Mouse (Mus musculus) midbrain, embryonic 12.5 days (tissue): ENCODE results near the gene Kcnk3. TPM values are rescaled to one million over a fixed set of nuclear protein-coding genes. Genes with fewer than 3 reads are reported as not detected.

Source experiments
- ATAC-seq: fragments of 200-750 bp; cut with Nextera tagmentation; 2 replicates; pipeline ENCODE4 v1.8.0; 2017; ENCODE audit warnings: low read depth, moderate TSS enrichment, moderate library complexity; ENCODE audit not compliant: low FRiP score
- H3K27ac ChIP-seq: fragments of 300-500 bp; sonication (generic); replicated peaks from 2 replicates; pipeline ENCODE4 v1.5.1; 2016; ENCODE audit warnings: mild to moderate bottlenecking
- H3K27me3 ChIP-seq: fragments of 300-500 bp; sonication (generic); 2 replicates; pipeline ENCODE4 v1.6.1; 2016; ENCODE audit warnings: mild to moderate bottlenecking
- H3K36me3 ChIP-seq: fragments of 300-500 bp; sonication (generic); 2 replicates; pipeline ENCODE4 v1.6.1; 2016
- H3K4me1 ChIP-seq: fragments of 300-500 bp; sonication (generic); 2 replicates; pipeline ENCODE4 v1.6.1; 2016
- H3K4me2 ChIP-seq: fragments of 300-500 bp; sonication (generic); replicated peaks from 2 replicates; pipeline ENCODE4 v1.6.1; 2016; ENCODE audit warnings: mild to moderate bottlenecking, moderate library complexity
- H3K4me3 ChIP-seq: fragments of 300-500 bp; sonication (generic); 2 replicates; pipeline ENCODE4 v1.5.1; 2016; ENCODE audit warnings: mild to moderate bottlenecking
- H3K9ac ChIP-seq: fragments of 300-500 bp; sonication (generic); replicated peaks from 2 replicates; pipeline ENCODE4 v1.6.1; 2016; ENCODE audit warnings: mild to moderate bottlenecking, moderate library complexity
- H3K9me3 ChIP-seq: fragments of 300-500 bp; sonication (generic); 2 replicates; pipeline ENCODE4 v1.6.1; 2016; ENCODE audit warnings: mild to moderate bottlenecking
- WGBS: fragments of 180-500 bp; shearing (Covaris S2); methylation state at CpG from one replicate; pipeline ENCODE4 v1.1.7; 2016; 5-methylcytosine and 5-hydroxymethylcytosine counted together
- polyA plus RNA-seq: library from polyadenylated mRNA; unstranded; fragments of >200 nt; fragmentation: Nextera tagmentation; extraction: Ambion mirVana; gene quantifications from 2 replicates; pipeline ENCODE4 v1.2.1, GENCODE M21; 2016

Gene Kcnk3
- polyA plus RNA-seq, 1 experiment from 2014 or later: 0.82 TPM

GRCm38 (mm10) chr5:30605649-30606048 lies 17.7 kb downstream of the Kcnk3 start:
- Histone ChIP-seq H3K9me3 (no peaks in the 10 kb centered on the region), H3K4me1 (peaks cover 6% of the 10 kb centered on the region; the same call in 1 of the 2 replicates), H3K4me2 (no peak overlapping the region), H3K27me3 (no peaks in the 10 kb centered on the region), H3K4me3 (no peak overlapping the region), H3K36me3 (no peaks in the 10 kb centered on the region), H3K27ac (no peak overlapping the region), H3K9ac (no peak overlapping the region)
- ATAC-seq: no peak
- 81% methylated on average over 6 of the region's 6 CpGs for WGBS

DNA sequence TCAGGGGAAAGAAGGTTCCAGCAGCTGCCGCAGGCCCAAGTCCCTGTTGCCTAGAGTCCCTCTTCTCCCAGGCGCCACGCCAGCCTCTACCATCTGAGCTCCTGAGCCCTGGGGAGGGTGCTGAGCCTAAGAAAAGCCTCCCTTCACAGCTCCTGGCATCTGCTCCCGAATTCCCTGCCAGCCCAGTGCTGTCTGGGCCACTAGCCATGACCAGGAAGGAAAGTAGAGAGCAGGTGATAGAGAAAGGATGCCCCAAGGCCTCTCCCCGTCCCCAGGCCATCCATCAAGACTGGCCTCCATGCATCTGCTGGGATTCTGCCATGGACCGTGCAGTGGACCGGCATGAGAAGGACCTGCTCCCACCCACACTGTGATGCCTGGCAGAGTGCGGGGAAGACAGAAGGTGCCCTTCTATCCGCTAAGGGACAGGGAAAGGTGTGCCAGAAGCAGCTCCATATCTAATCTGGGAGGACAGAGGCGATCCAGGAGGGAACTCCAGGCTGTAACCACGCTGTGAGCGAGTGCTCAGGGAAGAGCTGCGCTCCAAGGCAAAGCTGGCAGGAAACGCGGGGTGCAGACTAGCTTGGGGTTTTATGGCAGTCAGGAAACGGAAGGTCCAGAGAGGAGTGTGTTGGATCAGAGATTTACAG lies 18.6 kb downstream of the Kcnk3 start:
- peaks cover 6% of the 10 kb centered on the region; the same call in 1 of the 2 replicates for H3K4me1 ChIP-seq
- no peaks in the 10 kb centered on the region for H3K9me3 ChIP-seq
- no peak overlapping the region for H3K4me3 ChIP-seq
- no peaks in the 10 kb centered on the region for H3K36me3 ChIP-seq
- H3K4me2 ChIP-seq: no peak overlapping the region
- no peak overlapping the region for H3K9ac ChIP-seq
- no peaks in the 10 kb centered on the region for H3K27me3 ChIP-seq
- no peak overlapping the region for H3K27ac ChIP-seq
- WGBS: 81% methylated on average over 16 of the region's 16 CpGs
- no peak for ATAC-seq

DNA sequence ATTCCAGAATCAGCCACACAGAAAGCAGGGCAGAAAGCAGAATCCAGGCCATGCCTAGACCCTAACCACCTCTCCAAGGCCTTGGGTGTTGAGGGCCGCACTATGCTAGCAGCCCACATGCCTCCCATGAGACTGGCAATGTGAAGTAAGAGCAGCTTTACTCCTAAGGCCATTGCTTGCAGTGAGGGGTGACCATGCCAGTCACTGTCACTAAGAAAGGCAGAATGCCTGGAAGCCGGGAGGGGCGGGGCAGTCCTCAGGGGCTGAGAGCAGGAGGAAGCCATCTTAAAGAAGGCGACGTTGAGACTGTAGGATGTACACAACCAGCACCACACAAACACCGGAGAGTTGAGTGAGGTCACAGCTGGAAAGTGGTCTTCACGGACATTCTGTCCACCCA lies 21.1 kb downstream of the Kcnk3 start:
- no peak overlapping the region for H3K27ac ChIP-seq
- H3K4me1 ChIP-seq: 0 out of 2 replicates have a peak, but pooled peaks cover 2% of the 10 kb centered on the region
- no peaks in the 10 kb centered on the region for H3K9me3 ChIP-seq
- H3K9ac ChIP-seq: no peak overlapping the region
- H3K4me2 ChIP-seq: no peak overlapping the region
- WGBS: 86% methylated on average over 7 of the region's 7 CpGs
- H3K27me3 ChIP-seq: no peaks in the 10 kb centered on the region
- ATAC-seq: no peak
- H3K4me3 ChIP-seq: no peak overlapping the region
- no peaks in the 10 kb centered on the region for H3K36me3 ChIP-seq

DNA sequence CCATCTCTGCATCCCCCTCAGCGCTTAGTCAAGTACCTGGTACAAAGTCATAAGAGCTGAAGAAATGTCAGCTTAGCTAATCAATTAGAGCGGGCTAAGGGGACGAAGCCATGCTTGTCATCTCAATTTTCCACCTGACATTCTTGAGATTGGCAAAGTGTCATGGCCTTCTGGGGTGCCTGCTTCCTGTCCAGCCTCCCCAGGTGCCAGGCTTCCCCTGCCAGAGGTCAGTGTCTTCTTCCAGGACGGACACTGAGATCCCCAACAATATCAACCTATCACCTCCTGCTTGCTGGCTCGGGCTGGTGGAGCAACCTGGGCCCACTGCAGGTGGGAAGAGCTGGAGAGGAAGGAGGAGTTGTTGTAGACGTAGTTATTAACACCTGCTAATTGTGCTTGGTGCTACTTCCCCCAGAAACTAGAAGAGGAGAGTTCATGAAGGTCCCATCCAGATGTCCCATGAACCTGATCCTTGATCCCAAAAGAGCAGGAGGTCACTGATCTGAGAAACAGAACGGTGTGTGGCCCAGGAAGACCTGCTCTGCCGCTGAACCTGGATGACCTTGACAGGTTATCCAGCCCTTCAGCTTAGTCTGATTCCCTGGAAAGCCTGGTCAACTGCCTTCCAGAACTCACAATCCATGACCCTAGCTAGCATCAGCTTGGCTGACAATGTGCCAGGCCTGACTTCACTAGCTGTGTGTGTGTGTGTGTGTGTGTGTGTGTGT lies 22.1 kb downstream of the Kcnk3 start:
- H3K4me2 ChIP-seq: no peak overlapping the region
- no peaks in the 10 kb centered on the region for H3K9me3 ChIP-seq
- H3K4me1 ChIP-seq: 0 out of 2 replicates have a peak, but pooled peaks cover 6% of the 10 kb centered on the region
- H3K27me3 ChIP-seq: no peaks in the 10 kb centered on the region; the same call in 1 of the 2 replicates
- no peak overlapping the region for H3K27ac ChIP-seq
- H3K4me3 ChIP-seq: no peak overlapping the region
- no peaks in the 10 kb centered on the region for H3K36me3 ChIP-seq
- ATAC-seq: no peak
- WGBS: 72% methylated on average over 8 of the region's 8 CpGs
- no peak overlapping the region for H3K9ac ChIP-seq

GRCm38 (mm10) chr5:30611091-30611490 lies 23.1 kb downstream of the Kcnk3 start:
- Histone ChIP-seq H3K4me2 (no peak overlapping the region), H3K27me3 (no peaks in the 10 kb centered on the region; the same call in 1 of the 2 replicates), H3K4me3 (no peak overlapping the region), H3K36me3 (no peaks in the 10 kb centered on the region), H3K9me3 (no peaks in the 10 kb centered on the region), H3K4me1 (0 out of 2 replicates have a peak, but pooled peaks cover 6% of the 10 kb centered on the region), H3K9ac (no peak overlapping the region), H3K27ac (no peak overlapping the region)
- ATAC-seq: no peak
- WGBS: 67% methylated on average over 1 of the region's 1 CpGs

- no peak overlapping the region for H3K4me2 ChIP-seq
- H3K36me3 ChIP-seq: no peaks in the 10 kb centered on the region
- WGBS: 24% methylated on average over 3 of the region's 3 CpGs
- 0 out of 2 replicates have a peak, but pooled peaks cover 6% of the 10 kb centered on the region for H3K4me1 ChIP-seq
- peaks cover 2% of the 10 kb centered on the region; the same call in 1 of the 2 replicates for H3K27me3 ChIP-seq
- no peak for ATAC-seq
- no peak overlapping the region for H3K4me3 ChIP-seq
- H3K27ac ChIP-seq: no peak overlapping the region
- no peak overlapping the region for H3K9ac ChIP-seq
- no peaks in the 10 kb centered on the region for H3K9me3 ChIP-seq
Measured at GRCm38 (mm10) chr5:30611689-30612088, 23.7 kb downstream of the Kcnk3 start.

DNA sequence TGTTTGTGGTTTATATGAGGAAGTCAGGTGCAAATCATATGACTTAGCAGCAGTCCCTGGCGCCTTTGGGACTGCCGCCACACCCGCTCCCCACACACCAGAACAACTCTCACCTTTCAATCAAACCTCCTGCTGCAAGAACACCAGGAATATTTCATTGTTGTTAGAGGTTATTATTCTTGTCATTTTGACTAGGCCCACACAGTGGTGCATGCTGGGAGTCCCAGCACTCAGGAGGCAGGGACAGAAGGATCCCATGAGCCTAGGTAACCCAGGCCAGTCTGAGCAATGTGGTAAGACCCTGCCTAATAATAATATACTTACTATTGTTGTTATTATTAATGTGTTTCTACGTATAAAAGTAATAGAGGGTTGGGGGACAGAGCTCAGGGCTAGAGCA lies 24.6 kb downstream of the Kcnk3 start:
- Histone ChIP-seq H3K9ac (no peak overlapping the region), H3K4me1 (0 out of 2 replicates have a peak, but pooled peaks cover 6% of the 10 kb centered on the region), H3K4me2 (no peak overlapping the region), H3K9me3 (no peaks in the 10 kb centered on the region), H3K36me3 (no peaks in the 10 kb centered on the region), H3K27ac (no peak overlapping the region), H3K27me3 (peaks cover 7% of the 10 kb centered on the region), H3K4me3 (no peak overlapping the region)
- no peak for ATAC-seq
- 91% methylated on average over 4 of the region's 4 CpGs for WGBS

DNA sequence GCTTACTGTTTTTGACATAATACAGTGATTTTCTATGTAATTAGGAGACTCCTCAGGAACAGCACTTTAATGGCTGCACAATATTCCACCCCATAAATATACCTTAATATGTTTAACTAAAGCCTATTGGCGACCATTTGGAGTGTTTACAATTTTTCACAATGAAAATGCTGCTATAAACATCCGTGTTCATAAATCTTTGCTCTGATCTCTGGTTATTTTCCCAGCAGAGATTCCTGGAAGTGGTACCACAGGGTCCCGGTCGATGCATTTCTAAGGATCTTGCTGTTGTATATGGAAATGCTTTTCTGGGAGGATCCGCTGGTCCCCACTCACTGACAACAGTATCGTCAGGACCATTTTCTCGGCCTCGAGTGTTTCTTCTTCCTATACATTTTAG lies 25.3 kb downstream of the Kcnk3 start:
- H3K27ac ChIP-seq: no peak overlapping the region
- 0 out of 2 replicates have a peak, but pooled peaks cover 6% of the 10 kb centered on the region for H3K4me1 ChIP-seq
- H3K4me3 ChIP-seq: no peak overlapping the region
- peaks cover 14% of the 10 kb centered on the region for H3K27me3 ChIP-seq
- 87% methylated on average over 8 of the region's 8 CpGs for WGBS
- H3K4me2 ChIP-seq: no peak overlapping the region
- no peaks in the 10 kb centered on the region for H3K36me3 ChIP-seq
- no peak for ATAC-seq
- H3K9me3 ChIP-seq: no peaks in the 10 kb centered on the region
- no peak overlapping the region for H3K9ac ChIP-seq

- Histone ChIP-seq H3K4me1 (0 out of 2 replicates have a peak, but pooled peaks cover 6% of the 10 kb centered on the region), H3K4me3 (no peak overlapping the region), H3K36me3 (no peaks in the 10 kb centered on the region), H3K4me2 (no peak overlapping the region), H3K27me3 (peaks cover 19% of the 10 kb centered on the region), H3K27ac (no peak overlapping the region), H3K9me3 (no peaks in the 10 kb centered on the region), H3K9ac (no peak overlapping the region)
- ATAC-seq: no peak
- 50% methylated on average over 1 of the region's 1 CpGs for WGBS
Measured at GRCm38 (mm10) chr5:30614221-30614620, 26.3 kb downstream of the Kcnk3 start.

DNA sequence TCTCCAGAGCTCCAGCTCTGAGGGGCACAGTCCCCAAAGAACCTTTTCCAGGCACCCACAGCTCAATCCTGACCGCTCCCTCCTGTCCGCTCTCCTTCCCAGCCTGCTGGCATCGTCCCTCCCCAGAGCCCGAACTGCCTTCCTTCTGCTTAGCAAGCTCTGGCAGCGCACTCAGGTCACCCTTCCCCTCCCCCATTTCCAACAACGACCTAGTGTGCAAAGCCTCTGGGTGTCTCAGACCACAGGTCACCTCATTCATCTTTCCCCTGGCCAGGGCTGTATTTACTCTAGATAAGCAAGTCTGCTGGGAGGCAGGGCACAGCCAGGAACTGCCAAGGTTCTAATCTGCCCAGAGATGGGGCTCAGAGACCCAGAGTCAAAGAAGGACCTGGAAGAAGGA lies 27.4 kb downstream of the Kcnk3 start:
- H3K27me3 ChIP-seq: peaks cover 25% of the 10 kb centered on the region
- H3K4me1 ChIP-seq: 0 out of 2 replicates have a peak, but pooled peaks cover 4% of the 10 kb centered on the region
- WGBS: 46% methylated on average over 6 of the region's 6 CpGs
- H3K9ac ChIP-seq: no peak overlapping the region
- no peak overlapping the region for H3K27ac ChIP-seq
- ATAC-seq: no peak
- no peak overlapping the region for H3K4me3 ChIP-seq
- H3K4me2 ChIP-seq: no peak overlapping the region
- no peaks in the 10 kb centered on the region for H3K36me3 ChIP-seq
- H3K9me3 ChIP-seq: no peaks in the 10 kb centered on the region

DNA sequence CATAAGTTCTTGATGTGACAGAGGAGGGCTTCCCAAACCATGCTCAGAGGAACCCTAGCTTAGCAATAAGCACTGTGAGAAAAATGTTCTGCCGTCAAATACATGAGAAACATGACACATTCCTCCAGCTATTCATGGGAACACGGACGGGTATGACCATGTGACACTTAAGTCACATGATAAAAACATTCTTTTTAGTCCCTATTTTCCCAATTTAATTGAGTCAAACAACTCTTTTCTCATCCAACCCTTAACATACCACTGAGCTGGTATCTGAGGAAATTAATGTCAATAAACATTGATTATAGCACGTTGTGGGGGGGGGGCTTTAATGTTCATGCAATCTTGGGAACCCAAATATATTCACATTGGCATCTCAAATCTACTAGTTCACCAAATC lies 27.8 kb downstream of the Kcnk3 start:
- no peak overlapping the region for H3K4me2 ChIP-seq
- H3K9me3 ChIP-seq: no peaks in the 10 kb centered on the region
- H3K4me1 ChIP-seq: 0 out of 2 replicates have a peak, but pooled peaks cover 3% of the 10 kb centered on the region
- H3K9ac ChIP-seq: no peak overlapping the region
- ATAC-seq: no peak
- peaks cover 29% of the 10 kb centered on the region for H3K27me3 ChIP-seq
- no peak overlapping the region for H3K27ac ChIP-seq
- no peak overlapping the region for H3K4me3 ChIP-seq
- 86% methylated on average over 4 of the region's 4 CpGs for WGBS
- no peaks in the 10 kb centered on the region for H3K36me3 ChIP-seq

GRCm38 (mm10) chr5:30616644-30617043 lies 28.7 kb downstream of the Kcnk3 start:
- 26% methylated on average over 3 of the region's 3 CpGs for WGBS
- no peak overlapping the region for H3K9ac ChIP-seq
- no peak overlapping the region for H3K4me3 ChIP-seq
- H3K36me3 ChIP-seq: no peaks in the 10 kb centered on the region
- H3K9me3 ChIP-seq: no peaks in the 10 kb centered on the region
- H3K4me2 ChIP-seq: no peak overlapping the region
- no peak overlapping the region; the same call in 1 of the 2 replicates for H3K27ac ChIP-seq
- 0 out of 2 replicates have a peak, but pooled peaks cover 3% of the 10 kb centered on the region for H3K4me1 ChIP-seq
- peak; percentile 38; the same call in 1 of the 2 replicates for ATAC-seq
- peaks cover 37% of the 10 kb centered on the region for H3K27me3 ChIP-seq
